Mouse (Mus musculus) small intestine, adult 2 months (tissue): ENCODE results near the gene Gm6890. TPM values are rescaled to one million over a fixed set of nuclear protein-coding genes. Genes with fewer than 3 reads are reported as not detected.
"Not testable (repeated sequence)": the region's sequence is repeated elsewhere in the genome, so short reads cannot be mapped to it uniquely, and the experiment has no call there.

ENCODE experiments used
- H3K27ac ChIP-seq: fragments of 200-500 bp; 2 replicates; pipeline ENCODE4 v1.5.1; 2012; ENCODE audit warnings: low read depth, low read length, control low read depth, inconsistent platforms; ENCODE audit not compliant: insufficient read depth
- H3K27me3 ChIP-seq: fragments of 200-500 bp; 2 replicates; pipeline ENCODE4 v1.6.1; 2012; ENCODE audit warnings: mild to moderate bottlenecking, moderate library complexity, low read length, inconsistent platforms; ENCODE audit not compliant: control insufficient read depth, insufficient read depth
- H3K36me3 ChIP-seq: fragments of 200-500 bp; 2 replicates; pipeline ENCODE4 v1.6.1; 2012; ENCODE audit warnings: mild to moderate bottlenecking, low read length, control low read depth, inconsistent platforms; ENCODE audit not compliant: control insufficient read depth, insufficient read depth
- H3K4me1 ChIP-seq: fragments of 200-500 bp; 2 replicates; pipeline ENCODE4 v1.6.1; 2012; ENCODE audit warnings: low read length, inconsistent platforms, mixed read lengths; ENCODE audit not compliant: control insufficient read depth, insufficient read depth, insufficient read length
- H3K4me3 ChIP-seq: fragments of 200-500 bp; 2 replicates; pipeline ENCODE4 v1.5.1; 2012; ENCODE audit warnings: low read depth, mild to moderate bottlenecking, control low read depth, inconsistent platforms, low read length, moderate library complexity
- WGBS: fragments of 180-500 bp; shearing (Covaris S2); methylation state at CpG from one replicate; pipeline ENCODE4 v1.1.7; 2018; 5-methylcytosine and 5-hydroxymethylcytosine counted together
- polyA plus RNA-seq: library from polyadenylated mRNA; depleted of rRNA; stranded (reverse); fragments of >200 nt; gene quantifications from 2 replicates; pipeline ENCODE4 v1.2.3, GENCODE M21; 2012; rRNA removed

Gm6890 gene
- not detected in 2 replicates for polyA plus RNA-seq

GRCm38 (mm10) chrX:74740627-74741026 is at the start of gene Gm6890:
Gm6890 (plus strand) TSS chrX:74740927.
- not testable (repeated sequence) for H3K4me3 ChIP-seq, H3K27me3 ChIP-seq, H3K4me1 ChIP-seq, H3K27ac ChIP-seq, H3K36me3 ChIP-seq
- WGBS = 71% methylated on average over 9 of the region's 9 CpGs

- H3K27ac ChIP-seq, H3K27me3 ChIP-seq, H3K4me1 ChIP-seq, H3K4me3 ChIP-seq, H3K36me3 ChIP-seq: not testable (repeated sequence)
- whole genome bisulfite sequencing = 89% methylated on average over 10 of the region's 10 CpGs
Observed at GRCm38 (mm10) chrX:74726195-74726594, 14.5 kb upstream of the Gm6890 start.

GRCm38 (mm10) chrX:74770715-74771114 is 30.0 kb downstream of the Gm6890 start:
- H3K4me1 ChIP-seq, H3K27me3 ChIP-seq, H3K4me3 ChIP-seq, H3K36me3 ChIP-seq, H3K27ac ChIP-seq: not testable (repeated sequence)
- no CpG with 5 or more reads among the region's 1 CpGs for WGBS

Other genes starting within 250 kb of the Gm6890 start
- gene Olfr1326-ps1, start 166.0 kb upstream of the Gm6890 start, polyA plus RNA-seq = not detected in 2 replicates
- gene Olfr1325, start 148.2 kb upstream of the Gm6890 start, polyA plus RNA-seq = not detected in 2 replicates
- 0.06 TPM in 1 of 2 replicates, not detected in the other for gene Gm5640, start 95.3 kb upstream of the Gm6890 start, polyA plus RNA-seq
- not detected in 2 replicates for gene Gm5936, start 96.3 kb downstream of the Gm6890 start, polyA plus RNA-seq